Mouse (Mus musculus) heart, embryonic 10.5 days (tissue): ENCODE results near the gene Matn4. TPM values are rescaled to one million over a fixed set of nuclear protein-coding genes. Genes with fewer than 3 reads are reported as not detected.

Experiments
- DNase-seq: peaks from one replicate; pipeline ENCODE4 v3.0.0-alpha.2; 2017; ENCODE audit warnings: low spot score
- H3K27ac ChIP-seq: fragments of 300-500 bp; sonication (generic); 2 replicates; pipeline ENCODE4 v1.5.1; 2016; ENCODE audit warnings: mild to moderate bottlenecking
- H3K27me3 ChIP-seq: fragments of 300-500 bp; sonication (generic); 2 replicates; pipeline ENCODE4 v1.6.1; 2016; ENCODE audit warnings: mild to moderate bottlenecking; ENCODE audit not compliant: poor library complexity, insufficient read depth, severe bottlenecking
- H3K36me3 ChIP-seq: fragments of 300-500 bp; sonication (generic); 2 replicates; pipeline ENCODE4 v1.6.1; 2016; ENCODE audit warnings: mild to moderate bottlenecking, moderate library complexity
- H3K4me1 ChIP-seq: fragments of 300-500 bp; sonication (generic); 2 replicates; pipeline ENCODE4 v1.6.1; 2016; ENCODE audit warnings: mild to moderate bottlenecking
- H3K4me3 ChIP-seq: fragments of 300-500 bp; sonication (generic); 2 replicates; pipeline ENCODE4 v1.5.1; 2016; ENCODE audit warnings: mild to moderate bottlenecking, moderate library complexity
- H3K9me3 ChIP-seq: fragments of 300-500 bp; sonication (generic); 2 replicates; pipeline ENCODE4 v1.6.1; 2016; ENCODE audit warnings: mild to moderate bottlenecking, moderate library complexity
- WGBS: fragments of 180-500 bp; shearing (Covaris S2); methylation state at CpG from one replicate; pipeline ENCODE4 v1.1.7; 2016; 5-methylcytosine and 5-hydroxymethylcytosine counted together
- polyA plus RNA-seq: library from polyadenylated mRNA; unstranded; fragments of >200 nt; fragmentation: Nextera tagmentation; extraction: Ambion mirVana; gene quantifications from 2 replicates; pipeline ENCODE4 v1.2.1, GENCODE M21; 2016

Gene Matn4
- polyA plus RNA-seq, 1 experiment from 2014 or later, result 1.2 TPM

GRCm38 (mm10) chr2:164432541-164433191 is 27.7 kb upstream of the Matn4 start:
- peak overlapping the region; percentile 77 for H3K27ac ChIP-seq
- H3K4me3 ChIP-seq, result peak overlapping the region; percentile 37
- peaks cover 87% of the 10 kb centered on the region for H3K4me1 ChIP-seq
- H3K9me3 ChIP-seq, result no peaks in the 10 kb centered on the region
- DNase-seq, result no peak
- H3K27me3 ChIP-seq, result peaks cover 22% of the 10 kb centered on the region
- 22% methylated on average over 22 of the region's 22 CpGs for whole genome bisulfite sequencing
- H3K36me3 ChIP-seq, result peaks cover 18% of the 10 kb centered on the region

GRCm38 (mm10) chr2:164431676-164432465 is 26.9 kb upstream of the Matn4 start:
- peak overlapping the region; percentile 77 for H3K27ac ChIP-seq
- peaks cover 22% of the 10 kb centered on the region for H3K27me3 ChIP-seq
- H3K9me3 ChIP-seq, result no peaks in the 10 kb centered on the region
- H3K4me3 ChIP-seq, result 0 out of 2 replicates have a peak overlapping the region, but pooled peaks have one; percentile 37
- no peak for DNase-seq
- 68% methylated on average over 9 of the region's 9 CpGs for WGBS
- peaks cover 79% of the 10 kb centered on the region for H3K4me1 ChIP-seq
- H3K36me3 ChIP-seq, result peaks cover 24% of the 10 kb centered on the region

GRCm38 (mm10) chr2:164430697-164431096 is 25.7 kb upstream of the Matn4 start:
- Histone ChIP-seq H3K36me3 (peaks cover 35% of the 10 kb centered on the region), H3K9me3 (no peaks in the 10 kb centered on the region), H3K4me3 (peak overlapping the region; percentile 19; the same call in 1 of the 2 replicates), H3K27me3 (peaks cover 22% of the 10 kb centered on the region), H3K27ac (peak overlapping the region; percentile 47), H3K4me1 (peaks cover 74% of the 10 kb centered on the region)
- 8% methylated on average over 7 of the region's 7 CpGs for WGBS
- no peak for DNase-seq

- 42% methylated on average over 15 of the region's 15 CpGs for WGBS
- H3K36me3 ChIP-seq, result peaks cover 40% of the 10 kb centered on the region
- no peak for DNase-seq
- peaks cover 22% of the 10 kb centered on the region for H3K27me3 ChIP-seq
- peaks cover 69% of the 10 kb centered on the region for H3K4me1 ChIP-seq
- no peak overlapping the region for H3K4me3 ChIP-seq
- H3K9me3 ChIP-seq, result no peaks in the 10 kb centered on the region
- peak overlapping the region; percentile 47; the same call in 1 of the 2 replicates for H3K27ac ChIP-seq
Measured at GRCm38 (mm10) chr2:164429881-164430615, 25.1 kb upstream of the Matn4 start.

- Histone ChIP-seq H3K27ac (no peak overlapping the region), H3K4me3 (0 out of 2 replicates have a peak overlapping the region, but pooled peaks have one; percentile 3), H3K27me3 (peaks cover 22% of the 10 kb centered on the region), H3K4me1 (peaks cover 58% of the 10 kb centered on the region), H3K9me3 (no peaks in the 10 kb centered on the region), H3K36me3 (peaks cover 51% of the 10 kb centered on the region)
- WGBS, result 28% methylated on average over 5 of the region's 5 CpGs
- DNase-seq, result no peak
Measured at GRCm38 (mm10) chr2:164428451-164428850, 23.5 kb upstream of the Matn4 start.

GRCm38 (mm10) chr2:164426952-164427351 is 22.0 kb upstream of the Matn4 start:
- 76% methylated on average over 5 of the region's 5 CpGs for WGBS
- peaks cover 52% of the 10 kb centered on the region for H3K36me3 ChIP-seq
- H3K4me3 ChIP-seq, result no peak overlapping the region
- no peaks in the 10 kb centered on the region for H3K9me3 ChIP-seq
- peaks cover 22% of the 10 kb centered on the region for H3K27me3 ChIP-seq
- H3K27ac ChIP-seq, result no peak overlapping the region
- no peak for DNase-seq
- peaks cover 43% of the 10 kb centered on the region for H3K4me1 ChIP-seq

- WGBS, result 19% methylated on average over 12 of the region's 12 CpGs
- H3K27ac ChIP-seq, result no peak overlapping the region
- H3K9me3 ChIP-seq, result no peaks in the 10 kb centered on the region
- H3K27me3 ChIP-seq, result peaks cover 22% of the 10 kb centered on the region
- no peak for DNase-seq
- H3K36me3 ChIP-seq, result peaks cover 52% of the 10 kb centered on the region
- peak overlapping the region; percentile 22; the same call in 1 of the 2 replicates for H3K4me3 ChIP-seq
- peaks cover 35% of the 10 kb centered on the region for H3K4me1 ChIP-seq
Measured at GRCm38 (mm10) chr2:164426121-164426520, 21.2 kb upstream of the Matn4 start.

- H3K4me3 ChIP-seq, result no peak overlapping the region
- 85% methylated on average over 5 of the region's 5 CpGs for WGBS
- H3K9me3 ChIP-seq, result no peaks in the 10 kb centered on the region
- no peak for DNase-seq
- H3K4me1 ChIP-seq, result peaks cover 28% of the 10 kb centered on the region
- H3K27me3 ChIP-seq, result peaks cover 22% of the 10 kb centered on the region
- no peak overlapping the region for H3K27ac ChIP-seq
- H3K36me3 ChIP-seq, result peaks cover 52% of the 10 kb centered on the region
Measured at GRCm38 (mm10) chr2:164425401-164425800, 20.4 kb upstream of the Matn4 start.

- Histone ChIP-seq H3K4me3 (no peak overlapping the region), H3K9me3 (no peaks in the 10 kb centered on the region), H3K27me3 (peaks cover 16% of the 10 kb centered on the region), H3K4me1 (peaks cover 25% of the 10 kb centered on the region), H3K27ac (no peak overlapping the region), H3K36me3 (peaks cover 50% of the 10 kb centered on the region)
- 83% methylated on average over 8 of the region's 8 CpGs for WGBS
- no peak for DNase-seq
Measured at GRCm38 (mm10) chr2:164424406-164424805, 19.4 kb upstream of the Matn4 start.

GRCm38 (mm10) chr2:164423464-164423863 is 18.5 kb upstream of the Matn4 start:
- WGBS, result 86% methylated on average over 11 of the region's 11 CpGs

GRCm38 (mm10) chr2:164422675-164423393 is 17.9 kb upstream of the Matn4 start:
- no peak overlapping the region for H3K27ac ChIP-seq
- peaks cover 2% of the 10 kb centered on the region for H3K27me3 ChIP-seq
- peaks cover 17% of the 10 kb centered on the region for H3K4me1 ChIP-seq
- H3K9me3 ChIP-seq, result no peaks in the 10 kb centered on the region
- DNase-seq, result no peak
- H3K36me3 ChIP-seq, result peaks cover 35% of the 10 kb centered on the region
- 82% methylated on average over 15 of the region's 15 CpGs for WGBS
- no peak overlapping the region for H3K4me3 ChIP-seq

More at GRCm38 (mm10) chr2:164423464-164423863, 18.5 kb upstream of the Matn4 start:
- no peaks in the 10 kb centered on the region for H3K9me3 ChIP-seq
- H3K27me3 ChIP-seq, result peaks cover 8% of the 10 kb centered on the region
- no peak overlapping the region for H3K27ac ChIP-seq
- peaks cover 41% of the 10 kb centered on the region for H3K36me3 ChIP-seq
- DNase-seq, result no peak
- no peak overlapping the region for H3K4me3 ChIP-seq
- peaks cover 22% of the 10 kb centered on the region for H3K4me1 ChIP-seq

- H3K4me1 ChIP-seq, result peaks cover 17% of the 10 kb centered on the region
- no peaks in the 10 kb centered on the region for H3K27me3 ChIP-seq
- H3K4me3 ChIP-seq, result no peak overlapping the region
- no peaks in the 10 kb centered on the region for H3K9me3 ChIP-seq
- 87% methylated on average over 8 of the region's 8 CpGs for WGBS
- 0 out of 2 replicates have a peak overlapping the region, but pooled peaks have one; percentile 10 for H3K27ac ChIP-seq
- no peak for DNase-seq
- H3K36me3 ChIP-seq, result peaks cover 29% of the 10 kb centered on the region; the same call in 1 of the 2 replicates
Measured at GRCm38 (mm10) chr2:164421979-164422378, 17.0 kb upstream of the Matn4 start.
